Mouse (Mus musculus) midbrain, embryonic 16.5 days (tissue): ENCODE measurements at regions not wholly inside any gene's neighbourhood (a gene's known extent, or its start where the extent isn't known, plus 50 kb on each side); places are given as distances from the start of the nearest gene placed in this dataset.

ENCODE experiments used
- ATAC-seq: fragments of 200-750 bp; cut with Nextera tagmentation; 2 replicates; pipeline ENCODE4 v1.8.0; 2017; ENCODE audit warnings: moderate TSS enrichment
- H3K27ac ChIP-seq: fragments of 300-500 bp; sonication (generic); 2 replicates; pipeline ENCODE4 v1.5.1; 2014; ENCODE audit warnings: mild to moderate bottlenecking, low read length, mixed read lengths
- H3K27me3 ChIP-seq: fragments of 300-500 bp; sonication (generic); 2 replicates; pipeline ENCODE4 v1.6.1; 2014; ENCODE audit warnings: low read depth, low read length, mixed read lengths; ENCODE audit not compliant: control insufficient read depth, insufficient read depth
- H3K36me3 ChIP-seq: fragments of 300-500 bp; sonication (generic); 2 replicates; pipeline ENCODE4 v1.6.1; 2014; ENCODE audit warnings: mild to moderate bottlenecking, low read length, moderate library complexity, mixed read lengths; ENCODE audit not compliant: control insufficient read depth, insufficient read depth
- H3K4me1 ChIP-seq: fragments of 300-500 bp; sonication (generic); 2 replicates; pipeline ENCODE4 v1.6.1; 2014; ENCODE audit warnings: mild to moderate bottlenecking, low read length, mixed read lengths; ENCODE audit not compliant: control insufficient read depth, insufficient read depth
- H3K4me2 ChIP-seq: fragments of 300-500 bp; sonication (generic); 2 replicates; pipeline ENCODE4 v1.6.1; 2014; ENCODE audit warnings: mild to moderate bottlenecking, low read length, mixed read lengths
- H3K4me3 ChIP-seq: fragments of 300-500 bp; sonication (generic); 2 replicates; pipeline ENCODE4 v1.5.1; 2014; ENCODE audit warnings: low read depth, mild to moderate bottlenecking, low read length, moderate library complexity, mixed read lengths
- H3K9ac ChIP-seq: fragments of 300-500 bp; sonication (generic); 2 replicates; pipeline ENCODE4 v1.6.1; 2014; ENCODE audit warnings: low read depth, low read length, mixed read lengths
- H3K9me3 ChIP-seq: fragments of 300-500 bp; sonication (generic); replicated peaks from 2 replicates; pipeline ENCODE4 v1.6.1; 2014; ENCODE audit warnings: mild to moderate bottlenecking, low read length, mixed read lengths; ENCODE audit not compliant: control insufficient read depth, poor library complexity, severe bottlenecking
- WGBS: fragments of 180-500 bp; shearing (Covaris S2); extraction: QIAGEN DNeasy Blood & Tissue Kit; methylation state at CpG from one replicate; pipeline ENCODE4 v1.1.7; 2014; 5-methylcytosine and 5-hydroxymethylcytosine counted together

- H3K27ac ChIP-seq = no peak overlapping the region
- no peaks in the 10 kb centered on the region for H3K9me3 ChIP-seq
- no peak overlapping the region for H3K4me2 ChIP-seq
- no peak overlapping the region for H3K9ac ChIP-seq
- WGBS = 55% methylated on average over 4 of the region's 4 CpGs
- no peaks in the 10 kb centered on the region for H3K4me1 ChIP-seq
- no peaks in the 10 kb centered on the region for H3K27me3 ChIP-seq
- H3K4me3 ChIP-seq = no peak overlapping the region
- no peaks in the 10 kb centered on the region for H3K36me3 ChIP-seq
- ATAC-seq = no peak
Measured at GRCm38 (mm10) chrX:158656188-158656587, 553.9 kb upstream of the Rps6ka3 start.

DNA sequence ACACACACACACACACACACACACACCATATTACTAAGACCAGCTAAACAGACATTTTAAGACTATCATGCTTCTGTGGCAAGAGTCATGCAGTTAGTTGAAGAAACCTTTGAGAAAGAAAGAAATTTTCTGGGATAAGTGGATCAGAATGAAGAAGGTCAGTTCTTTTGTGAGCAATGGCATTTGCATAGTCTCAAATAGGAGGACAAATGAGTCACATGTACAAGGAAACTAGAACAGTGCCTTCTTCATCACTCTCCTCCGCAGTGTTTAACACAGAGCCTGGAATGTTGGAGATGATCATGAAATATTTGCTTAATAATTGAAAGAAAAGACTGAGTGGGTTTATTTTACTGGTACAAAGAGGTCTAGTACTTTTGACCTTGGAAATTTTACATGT, 515.9 kb upstream of the Rps6ka3 start:
- Histone ChIP-seq H3K36me3 (no peaks in the 10 kb centered on the region), H3K4me3 (no peak overlapping the region), H3K9me3 (no peaks in the 10 kb centered on the region), H3K4me1 (no peaks in the 10 kb centered on the region), H3K27me3 (no peaks in the 10 kb centered on the region), H3K9ac (no peak overlapping the region), H3K27ac (no peak overlapping the region), H3K4me2 (no peak overlapping the region)
- 82% methylated on average over 1 of the region's 1 CpGs for WGBS
- no peak for ATAC-seq

GRCm38 (mm10) chrX:158703411-158703810, 506.7 kb upstream of the Rps6ka3 start:
- 33% methylated on average over 3 of the region's 3 CpGs for WGBS
- no peak overlapping the region for H3K9ac ChIP-seq

GRCm38 (mm10) chrX:158709811-158710210, 500.3 kb upstream of the Rps6ka3 start:
- H3K9me3 ChIP-seq = no peaks in the 10 kb centered on the region
- 62% methylated on average over 3 of the region's 3 CpGs for WGBS
- H3K9ac ChIP-seq = no peak overlapping the region
- H3K36me3 ChIP-seq = no peaks in the 10 kb centered on the region
- no peaks in the 10 kb centered on the region for H3K27me3 ChIP-seq
- no peak for ATAC-seq
- no peak overlapping the region for H3K4me3 ChIP-seq
- no peak overlapping the region for H3K27ac ChIP-seq
- no peak overlapping the region for H3K4me2 ChIP-seq
- H3K4me1 ChIP-seq = no peaks in the 10 kb centered on the region

More at GRCm38 (mm10) chrX:158703411-158703810, 506.7 kb upstream of the Rps6ka3 start:
- H3K4me3 ChIP-seq = no peak overlapping the region
- H3K27ac ChIP-seq = no peak overlapping the region
- ATAC-seq = no peak
- H3K4me2 ChIP-seq = no peak overlapping the region
- no peaks in the 10 kb centered on the region for H3K9me3 ChIP-seq
- no peaks in the 10 kb centered on the region for H3K4me1 ChIP-seq
- no peaks in the 10 kb centered on the region for H3K27me3 ChIP-seq
- no peaks in the 10 kb centered on the region for H3K36me3 ChIP-seq

DNA sequence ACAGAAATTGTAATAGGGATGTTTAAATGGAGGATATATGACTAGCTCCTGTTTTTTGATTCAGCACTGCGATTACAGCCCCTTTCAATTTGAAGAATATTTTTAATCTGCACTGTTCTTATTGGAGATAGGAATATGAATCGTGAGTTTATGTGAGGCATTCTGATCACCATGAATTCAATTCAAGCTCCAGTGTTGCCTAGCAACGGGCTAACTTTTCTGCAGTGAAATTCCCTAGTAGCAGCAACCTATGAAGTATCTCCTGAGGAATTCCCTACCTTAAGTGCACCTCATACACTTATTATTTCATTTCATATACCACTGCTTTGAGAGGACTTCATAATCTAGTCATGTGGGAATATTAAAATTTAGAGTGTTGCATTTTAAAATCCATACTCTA, 465.4 kb upstream of the Rps6ka3 start:
- WGBS = 46% methylated on average over 3 of the region's 3 CpGs
- ATAC-seq = peak; percentile 73
- no peaks in the 10 kb centered on the region for H3K9me3 ChIP-seq
- H3K36me3 ChIP-seq = no peaks in the 10 kb centered on the region
- H3K4me3 ChIP-seq = no peak overlapping the region
- no peaks in the 10 kb centered on the region for H3K27me3 ChIP-seq
- no peak overlapping the region for H3K4me2 ChIP-seq
- H3K27ac ChIP-seq = no peak overlapping the region
- H3K9ac ChIP-seq = no peak overlapping the region
- H3K4me1 ChIP-seq = no peaks in the 10 kb centered on the region

GRCm38 (mm10) chrX:158745766-158746541, 464.2 kb upstream of the Rps6ka3 start:
- no peak overlapping the region for H3K9ac ChIP-seq
- no peaks in the 10 kb centered on the region for H3K9me3 ChIP-seq
- WGBS = 69% methylated on average over 3 of the region's 3 CpGs

More at GRCm38 (mm10) chrX:158745766-158746541, 464.2 kb upstream of the Rps6ka3 start:
- Histone ChIP-seq H3K4me3 (no peak overlapping the region), H3K27me3 (no peaks in the 10 kb centered on the region), H3K27ac (no peak overlapping the region), H3K4me1 (no peaks in the 10 kb centered on the region), H3K4me2 (no peak overlapping the region), H3K36me3 (no peaks in the 10 kb centered on the region)
- no peak for ATAC-seq
